7 mouse cellular contexts compared by ENCODE assay signal in the genomic region with DNA sequence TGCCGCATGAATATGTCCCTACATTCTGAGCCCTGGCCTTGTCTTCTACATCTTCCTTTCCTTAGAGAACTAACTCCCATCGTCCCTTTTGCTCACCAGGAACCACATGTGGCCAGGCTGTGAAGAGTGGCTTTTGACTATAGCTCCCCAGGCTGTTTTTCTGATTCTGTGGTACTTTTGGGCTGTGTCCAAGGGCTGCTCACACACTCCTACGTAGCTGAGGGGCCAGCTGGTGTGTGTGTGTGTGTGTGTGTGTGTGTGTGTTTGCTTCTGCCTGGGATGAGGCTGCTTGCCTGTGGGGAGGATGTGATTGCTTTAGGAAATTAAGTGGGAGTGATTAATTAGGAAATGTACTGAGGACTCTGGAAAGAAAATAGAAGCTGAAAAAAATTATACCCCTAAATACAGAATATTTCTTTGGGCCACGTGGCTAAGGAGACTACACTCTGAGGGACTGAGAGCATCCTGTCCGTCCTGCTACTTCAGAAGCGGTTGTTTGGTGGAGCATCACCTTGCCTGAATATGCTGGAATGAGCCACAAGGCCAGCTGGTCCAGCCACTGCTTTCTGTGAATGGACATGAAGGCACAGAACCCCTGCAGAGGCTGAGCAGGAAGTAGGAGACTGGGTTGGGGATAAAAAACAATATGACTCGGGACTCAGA. TPM values are rescaled to one million over a fixed set of nuclear protein-coding genes. Genes with fewer than 3 reads are reported as not detected.
A peak's percentile ranks its signal among the peaks of the same experiment; 100 is the strongest.
DNase-seq lines count a peak whose midpoint lies in the region; ATAC-seq lines count a peak whose summit lies in the region.

No protein-coding gene starts in this region.

- H3K9me3 ChIP-seq in midbrain, embryonic 14.5 days (ENCODE audit: control insufficient read depth, low read length), result no peaks in the 10 kb centered on the region
- H3K9me3 ChIP-seq in midbrain, embryonic 15.5 days, result no peaks in the 10 kb centered on the region
- H3K9me3 ChIP-seq in embryonic facial prominence, embryonic 14.5 days (ENCODE audit: control insufficient read depth, low read length), result no peaks in the 10 kb centered on the region

- H3K36me3 ChIP-seq in midbrain, embryonic 14.5 days (ENCODE audit: control insufficient read depth, insufficient read depth, low read length), result no peaks in the 10 kb centered on the region
- H3K36me3 ChIP-seq in midbrain, embryonic 15.5 days (replicated peaks), result no peaks in the 10 kb centered on the region
- no peaks in the 10 kb centered on the region for H3K36me3 ChIP-seq in embryonic facial prominence, embryonic 14.5 days (ENCODE audit: control insufficient read depth, insufficient read depth, low read length)

- no peaks in the 10 kb centered on the region for H3K27me3 ChIP-seq in midbrain, embryonic 14.5 days (ENCODE audit: control insufficient read depth, insufficient read depth, low read length)
- H3K27me3 ChIP-seq in midbrain, embryonic 15.5 days (replicated peaks), result no peaks in the 10 kb centered on the region
- H3K27me3 ChIP-seq in embryonic facial prominence, embryonic 14.5 days (replicated peaks; ENCODE audit: control insufficient read depth, insufficient read depth, low read length), result no peaks in the 10 kb centered on the region

- H3K9ac ChIP-seq in midbrain, embryonic 14.5 days (replicated peaks; ENCODE audit: low read length), result no peak overlapping the region
- no peak overlapping the region for H3K9ac ChIP-seq in midbrain, embryonic 15.5 days
- no peak overlapping the region for H3K9ac ChIP-seq in embryonic facial prominence, embryonic 14.5 days (ENCODE audit: low read depth, low read length)

- no peaks in the 10 kb centered on the region for H3K4me1 ChIP-seq in midbrain, embryonic 14.5 days (ENCODE audit: control insufficient read depth, insufficient read depth, low read length)
- H3K4me1 ChIP-seq in midbrain, embryonic 15.5 days, result no peaks in the 10 kb centered on the region
- 0 out of 2 replicates have a peak, but pooled peaks cover 7% of the 10 kb centered on the region for H3K4me1 ChIP-seq in embryonic facial prominence, embryonic 14.5 days (ENCODE audit: control insufficient read depth, insufficient read depth, low read length)

- ATAC-seq in midbrain, embryonic 14.5 days (ENCODE audit: low FRiP score, low TSS enrichment), result no peak
- ATAC-seq in midbrain, embryonic 15.5 days (replicated peaks), result no peak
- ATAC-seq in embryonic facial prominence, embryonic 14.5 days (ENCODE audit: low read depth), result no peak

- H3K4me2 ChIP-seq in midbrain, embryonic 14.5 days (ENCODE audit: low read length), result no peak overlapping the region
- no peak overlapping the region for H3K4me2 ChIP-seq in midbrain, embryonic 15.5 days
- no peak overlapping the region for H3K4me2 ChIP-seq in embryonic facial prominence, embryonic 14.5 days (ENCODE audit: low read depth, low read length)

- H3K4me3 ChIP-seq in midbrain, embryonic 14.5 days (replicated peaks; ENCODE audit: low read depth, low read length), result no peak overlapping the region
- H3K4me3 ChIP-seq in midbrain, embryonic 15.5 days, result no peak overlapping the region
- no peak overlapping the region for H3K4me3 ChIP-seq in embryonic facial prominence, embryonic 14.5 days (ENCODE audit: low read depth, low read length)

- no peak overlapping the region for H3K27ac ChIP-seq in midbrain, embryonic 14.5 days (replicated peaks; ENCODE audit: low read depth, low read length)
- H3K27ac ChIP-seq in midbrain, embryonic 15.5 days, result no peak overlapping the region
- H3K27ac ChIP-seq in embryonic facial prominence, embryonic 14.5 days (replicated peaks; ENCODE audit: low read depth, low read length), result no peak overlapping the region; the same call in 1 of the 2 replicates

- DNase-seq in midbrain, embryonic 14.5 days, result peak; percentile 46
- DNase-seq in embryonic facial prominence, embryonic 14.5 days (ENCODE audit: low spot score), result peak; percentile 74
- DNase-seq in layer of hippocampus, postnatal 25 days (ENCODE audit: extremely low spot score in 1 of 2, low spot score in 1 of 2), result peak; percentile 55 to 66
- DNase-seq in right cerebral cortex, postnatal 36 days (ENCODE audit: low spot score in 2 of 2), result peak; percentile 69 to 76
- no peak for DNase-seq in retina, embryonic 14.5 days (ENCODE audit: low spot score)
- no peak for DNase-seq in thymus, adult 18-20 months

- WGBS in midbrain, embryonic 14.5 days, result 69% methylated on average over 7 of the region's 7 CpGs
- 65% methylated on average over 7 of the region's 7 CpGs for WGBS in midbrain, embryonic 15.5 days
- 60% methylated on average over 7 of the region's 7 CpGs for WGBS in embryonic facial prominence, embryonic 14.5 days

RNA-seq across cellular contexts. Expression of a gene that starts 21.8 kb away (rescaled TPM):
- polyA plus RNA-seq in midbrain, embryonic 14.5 days (2014; fragmentation: Nextera tagmentation; extraction: Ambion mirVana), result 3.5 and 4.7 TPM in 2 replicates
- 5.6 and 5.9 TPM in 2 replicates for polyA plus RNA-seq in midbrain, embryonic 15.5 days (2015; fragmentation: Nextera tagmentation; extraction: Ambion mirVana)
- polyA plus RNA-seq in embryonic facial prominence, embryonic 14.5 days (2014; fragmentation: Nextera tagmentation; extraction: Ambion mirVana), result 23.3 and 24.1 TPM in 2 replicates
- 100 to 1,000 TPM in 1 of 2 experiments, 10 to 100 TPM in 1; 86.6 to 115 TPM for total RNA-seq in layer of hippocampus, postnatal 25 days (2021)

Comparison
In these comparisons a context has a peak if more than half of its experiments do, and no peak if none do; other contexts are left out.
1. DNase-seq: peak in midbrain, embryonic 14.5 days (single experiment), embryonic facial prominence, embryonic 14.5 days (single experiment), layer of hippocampus, postnatal 25 days (2 of 2) and right cerebral cortex, postnatal 36 days (2 of 2); none in retina, embryonic 14.5 days (single experiment) and thymus, adult 18-20 months (0 of 2).